Mouse (Mus musculus) adrenal gland, postnatal 14 days (tissue): ENCODE data around the gene Notch2. TPM values are rescaled to one million over a fixed set of nuclear protein-coding genes. Genes with fewer than 3 reads are reported as not detected.

ENCODE experiments used
- DNase-seq: peaks from one replicate; pipeline ENCODE4 v3.0.0; 2021; ENCODE audit warnings: mixed read lengths
- long read RNA-seq, 2 experiments: library from polyadenylated mRNA; stranded (forward); transcript quantifications; one replicate each; pipeline ENCODE4 v2.0.0; 2021
- total RNA-seq: library from RNA; stranded (reverse); gene quantifications from 2 replicates; pipeline ENCODE4 v1.2.3, GENCODE M21; 2021

Notch2 gene
- 46.7 and 47.6 TPM in 2 replicates for total RNA-seq
- long read RNA-seq, experiment 1, partial matches to known transcripts, result 0 of 3 reads
- long read RNA-seq, experiment 1, other reads (novel, unspliced or antisense), result 3 of 3 reads
- long read RNA-seq, experiment 2, partial matches to known transcripts, result 1 of 4 reads
- long read RNA-seq, experiment 2, other reads (novel, unspliced or antisense), result 3 of 4 reads

- DNase-seq, result peak; percentile 97
Observed at GRCm38 (mm10) chr3:98013401-98014281, at the start of gene Notch2. Gene Notch2, plus strand, starts transcription at chr3:98013527.

- peak; percentile 22 for DNase-seq
Observed at GRCm38 (mm10) chr3:97964878-97965353, 48.4 kb upstream of the Notch2 start.

- DNase-seq, result no peak
Observed at GRCm38 (mm10) chr3:97967627-97968026, 45.7 kb upstream of the Notch2 start.

- no peak for DNase-seq
Observed at GRCm38 (mm10) chr3:97968191-97968590, 45.1 kb upstream of the Notch2 start.

- no peak for DNase-seq
Observed at GRCm38 (mm10) chr3:97969019-97969418, 44.3 kb upstream of the Notch2 start.

- no peak for DNase-seq
Observed at GRCm38 (mm10) chr3:97971117-97971516, 42.2 kb upstream of the Notch2 start.

GRCm38 (mm10) chr3:97972200-97972599, 41.1 kb upstream of the Notch2 start:
- DNase-seq, result no peak

- no peak for DNase-seq
Observed at GRCm38 (mm10) chr3:97972707-97973106, 40.6 kb upstream of the Notch2 start.

- DNase-seq, result no peak
Observed at GRCm38 (mm10) chr3:97973306-97973705, 40.0 kb upstream of the Notch2 start.

- no peak for DNase-seq
Observed at GRCm38 (mm10) chr3:97974197-97974770, 39.0 kb upstream of the Notch2 start.

- no peak for DNase-seq
Observed at GRCm38 (mm10) chr3:97976706-97977105, 36.6 kb upstream of the Notch2 start.

- no peak for DNase-seq
Observed at GRCm38 (mm10) chr3:97978710-97979109, 34.6 kb upstream of the Notch2 start.

- DNase-seq, result no peak
Observed at GRCm38 (mm10) chr3:97980683-97981327, 32.5 kb upstream of the Notch2 start.

- DNase-seq, result no peak
Observed at GRCm38 (mm10) chr3:97981376-97981906, 31.9 kb upstream of the Notch2 start.

GRCm38 (mm10) chr3:97984870-97985506, 28.3 kb upstream of the Notch2 start:
- DNase-seq, result no peak

GRCm38 (mm10) chr3:97985691-97986090, 27.6 kb upstream of the Notch2 start:
- no peak for DNase-seq

- no peak for DNase-seq
Observed at GRCm38 (mm10) chr3:97987153-97987552, 26.2 kb upstream of the Notch2 start.

GRCm38 (mm10) chr3:97988756-97989155, 24.6 kb upstream of the Notch2 start:
- DNase-seq, result no peak

GRCm38 (mm10) chr3:97990576-97990975, 22.8 kb upstream of the Notch2 start:
- peak; percentile 29 for DNase-seq

- DNase-seq, result peak; percentile 20
Observed at GRCm38 (mm10) chr3:97992289-97992688, 21.0 kb upstream of the Notch2 start.

GRCm38 (mm10) chr3:97993196-97993595, 20.1 kb upstream of the Notch2 start:
- no peak for DNase-seq
